Mouse (Mus musculus) bone marrow macrophage, adult 2 months (primary cell): Measurements from ENCODE around the gene Map7.

ENCODE experiments used
- CTCF ChIP-seq: IDR thresholded peaks from 2 replicates; pipeline ENCODE4 v1.5.1; 2012; ENCODE audit warnings: low read depth, mild to moderate bottlenecking, low read length, moderate library complexity
- POLR2A ChIP-seq: IDR thresholded peaks from 2 replicates; pipeline ENCODE4 v1.6.1; 2012; ENCODE audit warnings: mild to moderate bottlenecking, low read depth, low read length, borderline replicate concordance

GRCm38 (mm10) chr10:20226728-20227127 is 78.5 kb downstream of the Map7 start:
- TF ChIP-seq CTCF = no peak
- no peak for TF ChIP-seq POLR2A
